Mouse (Mus musculus): ENCODE results near the gene Armc12.

- no peak for TF ChIP-seq CTCF (IDR thresholded peaks at IDR 0.05; ENCODE audit: low read depth)
- no peak for TF ChIP-seq EP300 (optimal IDR thresholded peaks at IDR 0.05)
Measured at GRCm38 (mm10) chr17:28520561-28520960, 10.0 kb upstream of the Armc12 start.

Data from stomach, postnatal 0 days (tissue).